ENCODE assay signal across 13 mouse cellular contexts in the genomic region with DNA sequence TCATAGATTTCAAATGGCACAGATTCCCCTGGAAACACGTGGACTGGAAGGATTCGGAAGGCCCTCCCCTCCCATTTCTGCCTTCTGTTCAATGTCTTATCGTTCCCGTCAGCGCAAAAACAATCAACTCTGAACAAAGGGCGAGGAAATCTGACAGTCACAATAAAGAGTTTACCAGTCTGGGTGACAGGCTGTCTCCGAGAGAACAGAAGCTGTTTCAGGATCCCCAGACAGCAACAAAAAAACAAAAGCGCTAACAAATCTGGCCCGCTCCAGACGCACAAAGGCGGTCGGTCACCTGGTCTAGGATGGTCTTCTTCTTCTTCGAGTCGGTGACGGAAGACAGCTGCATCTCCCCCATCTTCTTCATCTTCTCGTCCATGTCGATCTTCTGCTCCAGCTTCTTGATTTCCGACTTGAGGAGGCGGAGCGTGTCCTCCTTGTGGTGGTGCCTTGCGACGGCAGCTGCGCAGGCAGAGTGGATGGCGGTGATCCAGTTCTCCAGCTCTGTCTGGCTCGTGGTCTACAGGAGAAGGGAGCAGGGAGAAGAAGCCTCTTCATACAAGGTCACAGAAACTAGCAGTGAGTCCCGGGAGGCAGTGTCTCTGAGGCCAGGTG.
DNase-seq lines count a peak whose midpoint lies in the region; ATAC-seq and TF ChIP-seq lines count a peak whose summit lies in the region.
"Had no signal": no experiment of that assay in that cellular context is flagged by ENCODE, and none has a peak within 500 bp of the region (broad histone marks: within the 10 kb centered on the region; RNA-seq: fewer than 3 reads in every experiment).

No protein-coding gene starts in this region.

- ATAC-seq in hindbrain, embryonic 13.5 days (ENCODE audit: low FRiP score) = no peak
- ATAC-seq in megakaryocyte-erythroid progenitor cell, adult 5-6 weeks (replicated peaks; ENCODE audit: low FRiP score, low TSS enrichment, poor library complexity, severe bottlenecking) = no peak
- ATAC-seq: intestine, postnatal 0 days; liver, postnatal 0 days had no signal

- intact Hi-C loops in left cerebral cortex, adult 2 months (cut with DNase I) = no loop called here

- no peaks in the 10 kb centered on the region for H3K27me3 ChIP-seq in hindbrain, embryonic 13.5 days

- H3K4me2 ChIP-seq in hindbrain, embryonic 13.5 days = no peak overlapping the region

- peak in 1 of 2 experiments; percentile 46 for DNase-seq in left cerebral cortex, adult 2 months (ENCODE audit: extremely low spot score in 1 of 2, low spot score in 2 of 2)
- no peak for DNase-seq in left cerebral cortex, adult 11 months (ENCODE audit: low spot score)
- peak; percentile 53 to 62 for DNase-seq in layer of hippocampus, postnatal 14 days (ENCODE audit: low spot score in 2 of 2)
- no peak for DNase-seq in ovary, postnatal 14 days (ENCODE audit: low spot score)
- DNase-seq in lung, postnatal 36 days = no peak
- DNase-seq: adrenal gland, postnatal 36 days; cerebellum, adult 11-12 months; kidney, postnatal 14 days; liver, postnatal 0 days had no signal

- no peak overlapping the region for H3K9ac ChIP-seq in hindbrain, embryonic 13.5 days
- H3K9ac ChIP-seq: liver, postnatal 0 days had no signal

- H3K4me1 ChIP-seq in hindbrain, embryonic 13.5 days (replicated peaks) = peaks cover 30% of the 10 kb centered on the region

- H3K36me3 ChIP-seq in hindbrain, embryonic 13.5 days = peaks cover 17% of the 10 kb centered on the region

- no peaks in the 10 kb centered on the region for H3K9me3 ChIP-seq in hindbrain, embryonic 13.5 days

- no peak overlapping the region for H3K27ac ChIP-seq in left cerebral cortex, adult 2 months
- 0 out of 2 replicates have a peak overlapping the region, but pooled peaks have one; percentile 5 for H3K27ac ChIP-seq in hindbrain, embryonic 13.5 days

- 73% methylated on average over 26 of the region's 26 CpGs for WGBS in hindbrain, embryonic 13.5 days

- no peak overlapping the region for H3K4me3 ChIP-seq in left cerebral cortex, adult 2 months
- no peak overlapping the region for H3K4me3 ChIP-seq in hindbrain, embryonic 13.5 days
- H3K4me3 ChIP-seq: erythroblast, embryonic 14.5 days had no signal

- peak; percentile 23 for TF ChIP-seq CTCF in left cerebral cortex, adult 2 months (IDR thresholded peaks at IDR 0.05)

Comparison
In these comparisons a context has a peak if more than half of its experiments do, and no peak if none do; other contexts are left out.
1. DNase-seq: peak in layer of hippocampus, postnatal 14 days (2 of 2); none in left cerebral cortex, adult 11 months (single experiment), ovary, postnatal 14 days (single experiment) and lung, postnatal 36 days (single experiment).